Mouse (Mus musculus) erythroblast, embryonic 14.5 days (primary cell): Measurements from ENCODE around the gene Cavin2.

ENCODE experiments used
- GATA1 ChIP-seq: IDR thresholded peaks from 2 replicates; pipeline ENCODE4 v1.6.1; 2012; ENCODE audit warnings: low read length, inconsistent platforms, mixed read lengths
- TAL1 ChIP-seq: IDR thresholded peaks from 3 replicates; pipeline ENCODE4 v1.6.1; 2012; ENCODE audit warnings: low read length, inconsistent platforms, mixed read lengths

GRCm38 (mm10) chr1:51268225-51268624 is 20.7 kb upstream of the Cavin2 start:
- no peak for TF ChIP-seq GATA1
- TF ChIP-seq TAL1 = no peak
